Mouse (Mus musculus) testis, adult 2 months (tissue): ENCODE results near the gene Ugt2b34. TPM values are rescaled to one million over a fixed set of nuclear protein-coding genes. Genes with fewer than 3 reads are reported as not detected.
"Not testable (repeated sequence)": the region's sequence is repeated elsewhere in the genome, so short reads cannot be mapped to it uniquely, and the experiment has no call there.

Experiments
- H3K27ac ChIP-seq: fragments of 200-500 bp; 2 replicates; pipeline ENCODE4 v1.5.1; 2012; ENCODE audit warnings: low read depth, low read length; ENCODE audit not compliant: control insufficient read depth, insufficient read depth
- H3K27me3 ChIP-seq: fragments of 200-500 bp; 2 replicates; pipeline ENCODE4 v1.6.1; 2012; ENCODE audit warnings: mild to moderate bottlenecking, low read length, moderate library complexity; ENCODE audit not compliant: control insufficient read depth, insufficient read depth
- H3K36me3 ChIP-seq: fragments of 200-500 bp; 2 replicates; pipeline ENCODE4 v1.6.1; 2012; ENCODE audit warnings: mild to moderate bottlenecking, low read length; ENCODE audit not compliant: control insufficient read depth, insufficient read depth
- H3K4me1 ChIP-seq: fragments of 200-500 bp; 2 replicates; pipeline ENCODE4 v1.6.1; 2012; ENCODE audit warnings: low read length; ENCODE audit not compliant: control insufficient read depth, insufficient read depth
- H3K4me3 ChIP-seq: fragments of 200-500 bp; 2 replicates; pipeline ENCODE4 v1.5.1; 2012; ENCODE audit warnings: low read depth, mild to moderate bottlenecking, low read length, moderate library complexity, mixed read lengths; ENCODE audit not compliant: control insufficient read depth
- CTCF ChIP-seq: fragments of 200-500 bp; IDR thresholded peaks from 2 replicates; pipeline ENCODE4 v1.5.1; 2012; ENCODE audit warnings: low read depth, mild to moderate bottlenecking, inconsistent platforms, low read length, moderate library complexity; ENCODE audit not compliant: control insufficient read depth, insufficient read depth, insufficient replicate concordance
- POLR2A ChIP-seq: fragments of 200-500 bp; IDR thresholded peaks from 2 replicates; pipeline ENCODE4 v1.6.1; 2012; ENCODE audit warnings: low read depth, mild to moderate bottlenecking, inconsistent platforms, low read length, moderate library complexity; ENCODE audit not compliant: control insufficient read depth
- polyA plus RNA-seq: library from polyadenylated mRNA; depleted of rRNA; stranded (reverse); fragments of >200 nt; gene quantifications from 2 replicates; pipeline ENCODE4 v1.2.3, GENCODE M21; 2012

The Ugt2b34 gene
- polyA plus RNA-seq, 1 experiment = 0.02 TPM

DNA sequence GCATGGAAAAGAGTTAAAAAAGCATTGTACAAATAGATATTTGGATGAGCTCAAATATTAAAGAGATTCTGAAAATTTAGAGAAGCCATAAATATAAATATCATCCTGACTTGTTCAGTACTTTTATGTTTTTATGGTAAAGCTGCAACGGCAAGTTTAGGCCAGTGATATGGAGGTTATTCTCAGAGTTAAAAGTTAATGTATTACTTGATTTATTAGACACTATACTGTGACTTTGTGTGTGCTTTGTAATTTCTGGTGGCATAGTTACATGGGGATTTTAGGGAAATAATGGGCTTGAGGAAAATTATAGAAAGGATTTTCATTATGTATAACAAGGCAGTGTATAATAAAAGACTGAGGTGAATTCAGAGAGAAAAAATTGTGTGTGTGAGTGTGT lies 19.7 kb downstream of the Ugt2b34 start:
- no peaks in the 10 kb centered on the region for H3K27me3 ChIP-seq
- no peak overlapping the region for H3K27ac ChIP-seq
- no peaks in the 10 kb centered on the region for H3K4me1 ChIP-seq
- no peak for TF ChIP-seq CTCF
- TF ChIP-seq POLR2A = no peak
- H3K4me3 ChIP-seq = no peak overlapping the region
- no peaks in the 10 kb centered on the region for H3K36me3 ChIP-seq

GRCm38 (mm10) chr5:86886620-86887019 lies 20.1 kb downstream of the Ugt2b34 start:
- TF ChIP-seq CTCF (no peak), POLR2A (no peak)

GRCm38 (mm10) chr5:86871877-86872276 lies 34.9 kb downstream of the Ugt2b34 start:
- no peaks in the 10 kb centered on the region for H3K4me1 ChIP-seq
- H3K36me3 ChIP-seq = no peaks in the 10 kb centered on the region
- H3K27ac ChIP-seq = no peak overlapping the region
- TF ChIP-seq POLR2A = no peak
- TF ChIP-seq CTCF = no peak
- H3K27me3 ChIP-seq = no peaks in the 10 kb centered on the region
- no peak overlapping the region for H3K4me3 ChIP-seq

More at GRCm38 (mm10) chr5:86886620-86887019, 20.1 kb downstream of the Ugt2b34 start:
- H3K36me3 ChIP-seq = no peaks in the 10 kb centered on the region
- no peak overlapping the region for H3K27ac ChIP-seq
- no peaks in the 10 kb centered on the region for H3K4me1 ChIP-seq
- no peak overlapping the region for H3K4me3 ChIP-seq
- H3K27me3 ChIP-seq = no peaks in the 10 kb centered on the region

- Histone ChIP-seq H3K36me3 (no peaks in the 10 kb centered on the region), H3K27ac (no peak overlapping the region), H3K4me1 (no peaks in the 10 kb centered on the region), H3K27me3 (no peaks in the 10 kb centered on the region), H3K4me3 (no peak overlapping the region)
- no peak for TF ChIP-seq CTCF
- no peak for TF ChIP-seq POLR2A
These were observed 48.4 kb downstream of the Ugt2b34 start for GRCm38 (mm10) chr5:86858336-86858735.

- Histone ChIP-seq H3K4me1 (no peaks in the 10 kb centered on the region), H3K4me3 (no peak overlapping the region), H3K27ac (no peak overlapping the region), H3K36me3 (no peaks in the 10 kb centered on the region), H3K27me3 (no peaks in the 10 kb centered on the region)
- TF ChIP-seq POLR2A (no peak), CTCF (no peak)
These were observed 49.1 kb downstream of the Ugt2b34 start for GRCm38 (mm10) chr5:86857682-86858081.

DNA sequence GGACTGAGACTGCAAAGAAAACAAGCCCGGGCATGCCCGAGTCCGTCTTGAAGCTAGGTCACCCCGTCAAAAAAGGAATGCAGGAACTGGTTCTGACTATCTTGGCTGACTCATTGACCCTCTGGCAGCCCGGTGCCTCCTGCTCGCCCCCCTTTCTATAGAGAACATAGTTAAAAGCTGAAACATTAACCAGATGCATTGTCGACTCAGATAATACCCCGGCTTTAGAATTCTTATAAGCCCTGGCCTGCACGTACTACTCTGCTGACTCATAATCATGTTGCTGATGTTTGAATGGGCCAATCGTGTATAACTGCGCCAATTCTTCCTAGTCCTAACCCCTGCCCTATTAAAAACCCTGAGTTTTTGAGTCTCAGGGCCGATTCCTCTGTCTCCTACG lies 50.2 kb downstream of the Ugt2b34 start:
- not testable (repeated sequence) for H3K27ac ChIP-seq, H3K36me3 ChIP-seq, H3K4me1 ChIP-seq, H3K27me3 ChIP-seq, H3K4me3 ChIP-seq

DNA sequence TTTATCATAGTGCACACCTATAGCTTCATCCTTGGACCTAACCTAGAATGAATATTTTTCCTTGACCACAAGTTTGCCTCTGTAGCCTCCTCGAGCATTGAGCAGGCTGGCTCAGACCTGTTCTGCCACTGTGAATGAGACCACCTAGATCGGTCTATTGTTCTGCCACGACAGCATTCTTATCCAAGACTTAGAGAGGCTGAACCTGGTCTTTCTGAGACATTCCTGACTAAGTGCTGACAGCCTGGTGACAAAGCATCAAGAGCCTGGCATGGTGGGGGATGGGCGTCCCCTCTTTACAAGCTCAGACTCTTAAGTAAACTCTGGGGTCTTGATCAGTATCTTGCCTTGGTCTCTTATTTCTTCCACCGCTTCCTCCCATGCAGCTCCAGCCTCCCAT lies 55.1 kb downstream of the Ugt2b34 start:
- Histone ChIP-seq H3K27ac (no peak overlapping the region), H3K4me1 (no peaks in the 10 kb centered on the region), H3K36me3 (no peaks in the 10 kb centered on the region), H3K27me3 (no peaks in the 10 kb centered on the region), H3K4me3 (no peak overlapping the region)
- TF ChIP-seq POLR2A (no peak), CTCF (no peak)

- no peaks in the 10 kb centered on the region for H3K27me3 ChIP-seq
- no peak overlapping the region for H3K4me3 ChIP-seq
- H3K4me1 ChIP-seq = no peaks in the 10 kb centered on the region
- H3K27ac ChIP-seq = no peak overlapping the region
- H3K36me3 ChIP-seq = no peaks in the 10 kb centered on the region
- TF ChIP-seq POLR2A (no peak), CTCF (no peak)
These were observed 56.6 kb downstream of the Ugt2b34 start for GRCm38 (mm10) chr5:86850104-86850503.

GRCm38 (mm10) chr5:86841261-86841660 lies 65.5 kb downstream of the Ugt2b34 start:
- not testable (repeated sequence) for H3K36me3 ChIP-seq, H3K4me1 ChIP-seq, H3K27ac ChIP-seq, H3K4me3 ChIP-seq, H3K27me3 ChIP-seq
